Mouse (Mus musculus): ENCODE measurements around the gene Alx1. TPM values are rescaled to one million over a fixed set of nuclear protein-coding genes. Genes with fewer than 3 reads are reported as not detected.

Alx1 gene
- polyA plus RNA-seq, 1 experiment from 2014 or later = 0.88 TPM

DNA sequence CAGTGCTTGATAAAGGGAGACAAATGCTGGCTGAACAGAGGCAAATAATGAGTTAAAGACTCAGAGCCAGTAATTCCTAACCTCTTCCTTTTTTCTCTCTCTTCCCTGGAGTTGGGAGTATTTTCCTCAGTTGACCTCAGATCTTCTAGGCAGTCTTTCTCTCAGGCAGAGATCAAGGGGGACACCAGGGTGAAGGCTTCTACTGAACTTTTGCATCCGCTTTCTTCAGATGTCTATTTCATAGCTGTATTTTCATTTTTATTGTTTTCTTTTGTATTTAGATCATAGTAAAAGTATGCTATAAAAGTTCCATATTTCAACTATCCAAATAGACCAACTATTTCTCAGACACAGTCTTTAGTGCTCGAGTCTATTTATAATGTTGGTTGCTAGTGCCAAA, 27.5 kb downstream of the Alx1 start:
- H3K36me3 ChIP-seq = no peaks in the 10 kb centered on the region
- no peaks in the 10 kb centered on the region for H3K9me3 ChIP-seq
- 78% methylated on average over 2 of the region's 2 CpGs for WGBS
- H3K27me3 ChIP-seq = no peaks in the 10 kb centered on the region
- H3K4me1 ChIP-seq (replicated peaks) = peaks cover 5% of the 10 kb centered on the region; the same call in 1 of the 2 replicates
- no peak for ATAC-seq (ENCODE audit: low read depth)
- no peak overlapping the region for H3K4me3 ChIP-seq
- H3K9ac ChIP-seq = no peak overlapping the region
- H3K27ac ChIP-seq (replicated peaks) = no peak overlapping the region
- H3K4me2 ChIP-seq = no peak overlapping the region

DNA sequence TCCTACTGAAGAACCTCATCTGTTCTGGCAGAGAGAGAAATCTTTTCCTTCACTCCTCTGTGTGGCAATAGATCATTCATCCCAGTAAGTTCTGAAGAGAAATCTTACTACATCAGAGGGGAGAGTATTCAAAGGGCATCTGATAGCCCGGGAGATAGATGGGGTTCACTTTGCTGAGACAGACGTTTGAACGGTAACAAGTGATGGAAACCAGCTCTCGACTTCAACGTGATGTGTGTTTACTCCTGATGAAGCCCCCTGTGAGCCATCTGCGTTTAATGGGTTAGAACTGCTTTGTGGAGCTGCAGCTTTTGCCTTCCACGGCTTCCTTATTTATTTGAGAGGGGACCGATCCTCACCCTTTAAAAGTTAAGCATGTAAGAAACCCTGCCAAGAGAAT, 29.1 kb downstream of the Alx1 start:
- peaks cover 5% of the 10 kb centered on the region; the same call in 1 of the 2 replicates for H3K4me1 ChIP-seq (replicated peaks)
- 42% methylated on average over 8 of the region's 8 CpGs for whole genome bisulfite sequencing
- no peak overlapping the region for H3K27ac ChIP-seq (replicated peaks)
- H3K9ac ChIP-seq = no peak overlapping the region
- no peaks in the 10 kb centered on the region for H3K27me3 ChIP-seq
- no peaks in the 10 kb centered on the region for H3K36me3 ChIP-seq
- H3K4me3 ChIP-seq = no peak overlapping the region
- H3K4me2 ChIP-seq = no peak overlapping the region
- no peaks in the 10 kb centered on the region for H3K9me3 ChIP-seq
- no peak for ATAC-seq (ENCODE audit: low read depth)

DNA sequence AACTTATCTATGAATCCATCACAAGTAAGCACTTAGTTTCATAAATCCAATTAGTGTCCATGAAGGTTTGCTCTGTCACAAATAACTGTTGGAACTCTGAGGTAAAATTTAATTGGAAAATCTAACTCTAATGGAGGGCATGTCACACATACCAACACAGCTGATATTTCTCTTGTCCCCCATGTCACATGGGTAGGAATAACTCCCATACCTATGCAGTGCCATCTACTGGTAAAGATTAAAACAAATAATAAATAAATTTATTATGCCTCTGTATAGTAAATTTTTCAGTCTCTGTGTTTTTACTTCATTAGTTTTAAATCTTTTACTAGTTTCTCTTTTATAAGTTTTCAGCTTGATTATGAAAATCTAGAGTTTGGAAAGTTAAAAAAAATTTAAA, 30.4 kb downstream of the Alx1 start:
- no peak for ATAC-seq (ENCODE audit: low read depth)
- Histone ChIP-seq H3K9ac (no peak overlapping the region), H3K4me1 (replicated peaks) (peaks cover 5% of the 10 kb centered on the region; the same call in 1 of the 2 replicates), H3K9me3 (no peaks in the 10 kb centered on the region), H3K4me3 (no peak overlapping the region), H3K4me2 (no peak overlapping the region), H3K27me3 (no peaks in the 10 kb centered on the region), H3K27ac (replicated peaks) (no peak overlapping the region), H3K36me3 (no peaks in the 10 kb centered on the region)

DNA sequence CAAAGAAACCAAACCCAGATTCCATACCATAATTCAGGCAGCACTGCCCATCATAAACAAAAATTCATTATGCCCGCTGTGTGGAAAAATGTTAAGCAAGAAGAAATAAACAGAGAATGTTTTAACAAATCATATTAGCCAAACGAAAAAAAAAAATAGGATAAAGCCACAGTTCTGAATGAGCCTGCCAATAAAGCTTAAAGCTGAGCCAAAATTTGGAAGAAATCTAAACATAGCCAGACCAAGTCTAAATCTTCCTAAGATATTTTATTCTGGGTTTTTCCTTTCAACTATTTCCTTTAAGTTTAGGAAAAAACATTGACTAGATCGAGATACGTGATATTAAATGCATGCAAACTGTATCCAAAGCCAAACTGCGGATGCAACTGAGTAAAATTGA, 54.9 kb downstream of the Alx1 start:
- no peak overlapping the region for H3K27ac ChIP-seq (replicated peaks)
- no peak overlapping the region for H3K4me2 ChIP-seq
- H3K9ac ChIP-seq = no peak overlapping the region
- H3K36me3 ChIP-seq = no peaks in the 10 kb centered on the region
- H3K9me3 ChIP-seq = no peaks in the 10 kb centered on the region
- no peak overlapping the region for H3K4me3 ChIP-seq
- H3K27me3 ChIP-seq = no peaks in the 10 kb centered on the region
- 89% methylated on average over 5 of the region's 5 CpGs for WGBS
- no peak for ATAC-seq (ENCODE audit: low read depth)
- no peaks in the 10 kb centered on the region for H3K4me1 ChIP-seq (replicated peaks)

DNA sequence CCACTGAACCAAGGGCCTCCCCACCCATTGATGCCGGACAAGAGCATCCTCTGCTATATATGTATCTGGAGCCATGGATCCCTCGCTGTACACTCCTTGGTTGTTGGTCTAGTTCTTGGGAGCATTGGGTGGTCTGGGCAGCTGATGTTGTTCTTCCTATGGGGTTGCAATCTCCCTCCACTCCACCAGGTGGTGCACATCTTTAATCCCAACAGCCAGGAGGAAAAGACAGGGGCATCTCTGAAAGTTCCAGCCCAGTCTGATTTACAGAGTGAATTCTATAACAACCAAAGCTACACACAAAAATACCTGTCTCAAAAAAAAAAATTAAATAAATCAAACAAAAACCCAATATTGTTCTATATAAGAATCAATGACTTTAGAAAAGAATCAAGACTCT, 70.4 kb downstream of the Alx1 start:
- no peaks in the 10 kb centered on the region for H3K36me3 ChIP-seq
- H3K9ac ChIP-seq = no peak overlapping the region
- no peak overlapping the region for H3K27ac ChIP-seq (replicated peaks)
- H3K27me3 ChIP-seq = no peaks in the 10 kb centered on the region
- no peak for ATAC-seq (ENCODE audit: low read depth)
- H3K4me1 ChIP-seq (replicated peaks) = no peaks in the 10 kb centered on the region
- 86% methylated on average over 2 of the region's 2 CpGs for WGBS
- H3K4me3 ChIP-seq = no peak overlapping the region
- H3K9me3 ChIP-seq = no peaks in the 10 kb centered on the region
- no peak overlapping the region for H3K4me2 ChIP-seq

Other genes starting within 250 kb of the Alx1 start
- 1.6 and 1.9 TPM in 2 replicates for gene Lrriq1, start 206.1 kb upstream of the Alx1 start, polyA plus RNA-seq (2015; fragmentation: Nextera tagmentation; extraction: Ambion mirVana)